In genomic region chr3:97824744-97825143, GRCm38 (mm10) we compare ENCODE assay signal across 7 mouse cellular contexts.
DNase-seq lines count a peak whose midpoint lies in the region; ATAC-seq and TF ChIP-seq lines count a peak whose summit lies in the region.

No protein-coding gene starts in this region.

- no peak for ATAC-seq in forebrain, embryonic 16.5 days
- peak; percentile 39; the same call in 1 of the 2 replicates for ATAC-seq in intestine, embryonic 15.5 days
- no peak for ATAC-seq in midbrain, postnatal 0 days (ENCODE audit: low FRiP score)

- H3K36me3 ChIP-seq in embryonic facial prominence, embryonic 10.5 days (replicated peaks): no peaks in the 10 kb centered on the region
- no peaks in the 10 kb centered on the region for H3K36me3 ChIP-seq in forebrain, embryonic 16.5 days (ENCODE audit: control insufficient read depth, insufficient read depth)
- H3K36me3 ChIP-seq in intestine, embryonic 15.5 days: no peaks in the 10 kb centered on the region
- 0 out of 2 replicates have a peak, but pooled peaks cover 3% of the 10 kb centered on the region for H3K36me3 ChIP-seq in midbrain, postnatal 0 days (ENCODE audit: insufficient read depth, low read length)

- no peak overlapping the region for H3K9ac ChIP-seq in forebrain, embryonic 16.5 days (replicated peaks; ENCODE audit: low read depth, low read length)
- H3K9ac ChIP-seq in intestine, embryonic 15.5 days: no peak overlapping the region
- H3K9ac ChIP-seq in midbrain, postnatal 0 days (replicated peaks; ENCODE audit: low read length, poor library complexity, severe bottlenecking): no peak overlapping the region

- 5% methylated on average over 4 of the region's 5 CpGs for WGBS in embryonic facial prominence, embryonic 10.5 days
- 7% methylated on average over 4 of the region's 5 CpGs for WGBS in forebrain, embryonic 16.5 days
- 10% methylated on average over 4 of the region's 5 CpGs for WGBS in intestine, embryonic 15.5 days
- 14% methylated on average over 4 of the region's 5 CpGs for WGBS in midbrain, postnatal 0 days

- no peak for TF ChIP-seq CTCF in midbrain, postnatal 0 days (IDR thresholded peaks at IDR 0.05)

- H3K27me3 ChIP-seq in embryonic facial prominence, embryonic 10.5 days (replicated peaks; ENCODE audit: low read depth, poor library complexity, severe bottlenecking): peaks cover 29% of the 10 kb centered on the region
- 0 out of 2 replicates have a peak, but pooled peaks cover 6% of the 10 kb centered on the region for H3K27me3 ChIP-seq in forebrain, embryonic 16.5 days (replicated peaks; ENCODE audit: control insufficient read depth, insufficient read depth, low read length)
- peaks cover 3% of the 10 kb centered on the region; the same call in 1 of the 2 replicates for H3K27me3 ChIP-seq in intestine, embryonic 15.5 days (replicated peaks)
- H3K27me3 ChIP-seq in midbrain, postnatal 0 days (ENCODE audit: insufficient read depth, low read length): peaks cover 9% of the 10 kb centered on the region; the same call in 1 of the 2 replicates

- H3K4me1 ChIP-seq in embryonic facial prominence, embryonic 10.5 days: peaks cover 18% of the 10 kb centered on the region
- peaks cover 12% of the 10 kb centered on the region for H3K4me1 ChIP-seq in forebrain, embryonic 16.5 days (replicated peaks; ENCODE audit: control insufficient read depth, insufficient read depth, low read length)
- peaks cover 12% of the 10 kb centered on the region; the same call in 1 of the 2 replicates for H3K4me1 ChIP-seq in intestine, embryonic 15.5 days (replicated peaks)
- H3K4me1 ChIP-seq in midbrain, postnatal 0 days (ENCODE audit: insufficient read depth, low read length): 0 out of 2 replicates have a peak, but pooled peaks cover 4% of the 10 kb centered on the region

- no peaks in the 10 kb centered on the region for H3K9me3 ChIP-seq in embryonic facial prominence, embryonic 10.5 days
- H3K9me3 ChIP-seq in forebrain, embryonic 16.5 days (ENCODE audit: control insufficient read depth, low read length): no peaks in the 10 kb centered on the region
- H3K9me3 ChIP-seq in intestine, embryonic 15.5 days: no peaks in the 10 kb centered on the region
- no peaks in the 10 kb centered on the region for H3K9me3 ChIP-seq in midbrain, postnatal 0 days (ENCODE audit: low read length)

- no peak for DNase-seq in embryonic facial prominence, embryonic 10.5 days (ENCODE audit: low spot score)
- no peak for DNase-seq in midbrain, postnatal 0 days (ENCODE audit: low spot score)
- no peak for DNase-seq in cerebellum, adult 11-12 months
- no peak for DNase-seq in ovary, adult 18-20 months (ENCODE audit: low spot score)
- no peak for DNase-seq in adrenal gland, postnatal 10 days

- peak overlapping the region; percentile 68 for H3K4me3 ChIP-seq in embryonic facial prominence, embryonic 10.5 days
- no peak overlapping the region for H3K4me3 ChIP-seq in forebrain, embryonic 16.5 days (replicated peaks; ENCODE audit: low read length)
- H3K4me3 ChIP-seq in intestine, embryonic 15.5 days (replicated peaks): peak overlapping the region; percentile 46
- no peak overlapping the region for H3K4me3 ChIP-seq in midbrain, postnatal 0 days (ENCODE audit: low read depth, low read length)

- H3K27ac ChIP-seq in embryonic facial prominence, embryonic 10.5 days (replicated peaks): peak overlapping the region; percentile 68; the same call in 1 of the 2 replicates
- H3K27ac ChIP-seq in forebrain, embryonic 16.5 days (ENCODE audit: low read length): no peak overlapping the region
- H3K27ac ChIP-seq in intestine, embryonic 15.5 days: no peak overlapping the region
- H3K27ac ChIP-seq in midbrain, postnatal 0 days (ENCODE audit: low read depth, low read length): no peak overlapping the region

- peak overlapping the region; percentile 71 for H3K4me2 ChIP-seq in forebrain, embryonic 16.5 days (ENCODE audit: low read length)
- peak overlapping the region; percentile 90 for H3K4me2 ChIP-seq in intestine, embryonic 15.5 days (replicated peaks)
- peak overlapping the region; percentile 50 for H3K4me2 ChIP-seq in midbrain, postnatal 0 days (ENCODE audit: low read depth, low read length, poor library complexity, severe bottlenecking)

Comparison
In these comparisons a context has a peak if more than half of its experiments do, and no peak if none do; other contexts are left out.
1. H3K4me3 ChIP-seq: peak in embryonic facial prominence, embryonic 10.5 days (single experiment) and intestine, embryonic 15.5 days (single experiment); none in forebrain, embryonic 16.5 days (single experiment) and midbrain, postnatal 0 days (single experiment).
2. Peak in every context shown above with its lines, with median percentiles within 50 percentile points of each other: H3K4me2 ChIP-seq.